Mouse (Mus musculus) olfactory bulb, adult 2 months (tissue): ENCODE measurements around the gene Gm2000. TPM values are rescaled to one million over a fixed set of nuclear protein-coding genes. Genes with fewer than 3 reads are reported as not detected.

Experiments used
- H3K27ac ChIP-seq: fragments of 200-500 bp; 2 replicates; pipeline ENCODE4 v1.5.1; 2012; ENCODE audit warnings: low read depth, low read length; ENCODE audit not compliant: insufficient read depth
- H3K4me1 ChIP-seq: fragments of 200-500 bp; 2 replicates; pipeline ENCODE4 v1.6.1; 2012; ENCODE audit warnings: low read length; ENCODE audit not compliant: control insufficient read depth, insufficient read depth
- H3K4me3 ChIP-seq: fragments of 200-500 bp; 2 replicates; pipeline ENCODE4 v1.5.1; 2012; ENCODE audit warnings: mild to moderate bottlenecking, low read depth, low read length, moderate library complexity; ENCODE audit not compliant: insufficient read depth
- CTCF ChIP-seq: fragments of 200-500 bp; IDR thresholded peaks from 2 replicates; pipeline ENCODE4 v1.5.1; 2012; ENCODE audit warnings: low read depth, mild to moderate bottlenecking, low read length, moderate library complexity; ENCODE audit not compliant: insufficient read depth
- POLR2A ChIP-seq: fragments of 200-500 bp; IDR thresholded peaks from 2 replicates; pipeline ENCODE4 v1.6.1; 2012; ENCODE audit warnings: mild to moderate bottlenecking, low read depth, low read length, moderate library complexity; ENCODE audit not compliant: insufficient read depth
- WGBS: fragments of 180-500 bp; shearing (Covaris S2); methylation state at CpG from one replicate; pipeline ENCODE4 v1.1.7; 2018; 5-methylcytosine and 5-hydroxymethylcytosine counted together
- polyA plus RNA-seq: library from polyadenylated mRNA; stranded (reverse); fragments of >200 nt; gene quantifications from 2 replicates; pipeline ENCODE4 v1.2.4, GENCODE M21; 2012; ENCODE audit warnings: low replicate concordance; ENCODE audit not compliant: missing spikeins, insufficient read depth, insufficient read length

Gene Gm2000
- polyA plus RNA-seq: not detected in 2 replicates

- no peak within 1 kb of the TSS for H3K4me3 ChIP-seq
- 90% methylated on average over 8 of the region's 8 CpGs for WGBS
- H3K27ac ChIP-seq: no peak within 1 kb of the TSS
- H3K4me1 ChIP-seq: no peaks in the 10 kb centered on the region
- TF ChIP-seq CTCF: no peak
- no peak for TF ChIP-seq POLR2A
Observed at GRCm38 (mm10) chr1:156365740-156366139, at the start of gene Gm2000. TSS of gene Gm2000 (plus strand) at chr1:156366040.

GRCm38 (mm10) chr1:156323126-156323525 lies 42.7 kb upstream of the Gm2000 start:
- Histone ChIP-seq H3K4me1 (no peaks in the 10 kb centered on the region), H3K4me3 (no peak overlapping the region), H3K27ac (no peak overlapping the region)
- TF ChIP-seq CTCF (no peak), POLR2A (no peak)
- 89% methylated on average over 9 of the region's 9 CpGs for WGBS

GRCm38 (mm10) chr1:156340847-156341246 lies 25.0 kb upstream of the Gm2000 start:
- Histone ChIP-seq H3K27ac (no peak overlapping the region), H3K4me1 (no peaks in the 10 kb centered on the region), H3K4me3 (no peak overlapping the region)
- WGBS: 68% methylated on average over 4 of the region's 4 CpGs
- TF ChIP-seq POLR2A (no peak), CTCF (no peak)

GRCm38 (mm10) chr1:156344433-156344832 lies 21.4 kb upstream of the Gm2000 start:
- H3K27ac ChIP-seq: no peak overlapping the region
- WGBS: 74% methylated on average over 4 of the region's 4 CpGs
- no peak overlapping the region for H3K4me3 ChIP-seq
- TF ChIP-seq CTCF (no peak), POLR2A (no peak)
- H3K4me1 ChIP-seq: no peaks in the 10 kb centered on the region

- H3K4me3 ChIP-seq: no peak overlapping the region
- no peak overlapping the region for H3K27ac ChIP-seq
- no peaks in the 10 kb centered on the region for H3K4me1 ChIP-seq
- 97% methylated on average over 4 of the region's 4 CpGs for WGBS
- TF ChIP-seq POLR2A (no peak), CTCF (no peak)
Observed at GRCm38 (mm10) chr1:156345633-156346032, 20.2 kb upstream of the Gm2000 start.

- 83% methylated on average over 4 of the region's 4 CpGs for WGBS
Observed at GRCm38 (mm10) chr1:156349031-156349430, 16.8 kb upstream of the Gm2000 start.

GRCm38 (mm10) chr1:156350441-156350840 lies 15.4 kb upstream of the Gm2000 start:
- TF ChIP-seq CTCF (no peak), POLR2A (no peak)
- WGBS: 92% methylated on average over 4 of the region's 4 CpGs
- H3K4me3 ChIP-seq: no peak overlapping the region

More at GRCm38 (mm10) chr1:156349031-156349430, 16.8 kb upstream of the Gm2000 start:
- H3K27ac ChIP-seq: no peak overlapping the region
- TF ChIP-seq CTCF: no peak
- TF ChIP-seq POLR2A: no peak
- H3K4me3 ChIP-seq: no peak overlapping the region
- H3K4me1 ChIP-seq: no peaks in the 10 kb centered on the region

GRCm38 (mm10) chr1:156352466-156352865 lies 13.4 kb upstream of the Gm2000 start:
- 90% methylated on average over 2 of the region's 2 CpGs for WGBS
- Histone ChIP-seq H3K4me3 (no peak overlapping the region), H3K4me1 (no peaks in the 10 kb centered on the region), H3K27ac (no peak overlapping the region)
- no peak for TF ChIP-seq CTCF
- no peak for TF ChIP-seq POLR2A

More at GRCm38 (mm10) chr1:156350441-156350840, 15.4 kb upstream of the Gm2000 start:
- Histone ChIP-seq H3K27ac (no peak overlapping the region), H3K4me1 (no peaks in the 10 kb centered on the region)

GRCm38 (mm10) chr1:156381217-156381616 lies 15.4 kb downstream of the Gm2000 start:
- WGBS: 95% methylated on average over 3 of the region's 3 CpGs

GRCm38 (mm10) chr1:156386232-156386631 lies 20.4 kb downstream of the Gm2000 start:
- WGBS: 96% methylated on average over 4 of the region's 4 CpGs
- Histone ChIP-seq H3K4me3 (no peak overlapping the region), H3K27ac (no peak overlapping the region), H3K4me1 (no peaks in the 10 kb centered on the region)
- no peak for TF ChIP-seq POLR2A
- TF ChIP-seq CTCF: no peak

More at GRCm38 (mm10) chr1:156381217-156381616, 15.4 kb downstream of the Gm2000 start:
- no peaks in the 10 kb centered on the region for H3K4me1 ChIP-seq
- no peak overlapping the region for H3K4me3 ChIP-seq
- TF ChIP-seq CTCF (no peak), POLR2A (no peak)
- H3K27ac ChIP-seq: no peak overlapping the region
